Mouse (Mus musculus): Measurements from ENCODE around the gene Zfp831. TPM values are rescaled to one million over a fixed set of nuclear protein-coding genes. Genes with fewer than 3 reads are reported as not detected.

Gene Zfp831
- not detected in 2 replicates for polyA plus RNA-seq (2015; fragmentation: Nextera tagmentation; extraction: Ambion mirVana)

DNA sequence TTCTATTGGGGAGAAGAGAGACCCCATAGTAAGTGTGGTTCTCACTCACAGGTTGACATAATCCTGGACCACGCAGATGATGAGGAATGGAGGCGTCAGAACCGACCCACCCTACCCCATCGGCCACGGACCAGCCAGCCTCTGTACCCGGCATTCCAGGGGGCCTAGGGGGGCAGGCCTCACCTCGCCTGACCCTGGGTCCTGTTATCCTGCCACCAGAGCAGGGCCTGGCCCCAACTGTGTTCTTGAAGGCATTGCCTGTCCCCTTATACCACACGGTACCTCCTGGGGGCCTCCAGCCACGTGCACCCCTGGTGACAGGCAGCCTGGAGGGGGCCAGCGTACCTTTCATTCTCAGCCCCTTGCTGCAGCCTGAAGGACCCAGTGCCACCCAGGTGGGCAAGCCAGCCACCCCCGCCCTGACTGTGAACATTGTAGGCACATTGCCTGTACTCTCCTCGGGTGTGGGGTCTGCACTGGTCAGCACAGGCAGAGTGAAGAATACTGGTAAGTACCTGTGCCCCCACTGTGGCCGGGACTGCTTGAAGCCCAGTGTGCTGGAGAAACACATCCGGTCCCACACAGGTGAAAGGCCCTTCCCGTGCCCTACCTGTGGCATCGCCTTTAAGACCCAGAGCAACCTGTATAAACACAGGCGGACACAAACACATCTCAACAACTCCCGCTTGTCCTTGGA is at the start of gene Zfp831:
Zfp831 (plus strand) TSS at position 87 of the 697 bp plus-strand sequence.
- Histone ChIP-seq H3K27me3 (replicated peaks) (no peaks in the 10 kb centered on the region), H3K36me3 (replicated peaks) (no peaks in the 10 kb centered on the region), H3K4me3 (no peak within 1 kb of the TSS), H3K27ac (no peak within 1 kb of the TSS), H3K9me3 (no peaks in the 10 kb centered on the region), H3K9ac (no peak within 1 kb of the TSS), H3K4me1 (no peaks in the 10 kb centered on the region), H3K4me2 (no peak within 1 kb of the TSS)
- no peak for ATAC-seq (replicated peaks)
- WGBS: 85% methylated on average over 18 of the region's 18 CpGs

DNA sequence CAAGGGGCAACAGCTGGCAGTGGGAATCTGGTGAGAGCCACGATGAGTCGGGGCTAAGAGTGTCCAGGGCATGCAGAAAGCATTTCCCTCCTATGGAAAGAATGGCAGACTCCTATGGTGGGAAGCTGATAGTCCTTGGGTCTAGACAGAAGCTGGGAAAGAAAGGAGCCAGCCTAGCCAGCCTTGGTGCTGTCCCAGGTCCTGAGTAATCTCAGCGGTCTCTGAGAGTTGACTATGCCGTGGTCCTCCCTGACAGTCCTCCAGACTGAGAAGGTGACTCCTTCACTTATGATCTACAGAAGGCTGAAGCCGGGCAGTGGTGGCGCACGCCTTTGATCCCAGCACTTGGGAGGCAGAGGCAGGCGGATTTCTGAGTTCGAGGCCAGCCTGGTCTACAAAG is 48.4 kb upstream of the Zfp831 start:
- Histone ChIP-seq H3K9ac (no peak overlapping the region), H3K4me2 (no peak overlapping the region), H3K27ac (no peak overlapping the region), H3K4me1 (no peaks in the 10 kb centered on the region), H3K36me3 (replicated peaks) (no peaks in the 10 kb centered on the region), H3K27me3 (replicated peaks) (no peaks in the 10 kb centered on the region), H3K9me3 (no peaks in the 10 kb centered on the region), H3K4me3 (no peak overlapping the region)
- WGBS: 88% methylated on average over 9 of the region's 9 CpGs
- ATAC-seq (replicated peaks): no peak

DNA sequence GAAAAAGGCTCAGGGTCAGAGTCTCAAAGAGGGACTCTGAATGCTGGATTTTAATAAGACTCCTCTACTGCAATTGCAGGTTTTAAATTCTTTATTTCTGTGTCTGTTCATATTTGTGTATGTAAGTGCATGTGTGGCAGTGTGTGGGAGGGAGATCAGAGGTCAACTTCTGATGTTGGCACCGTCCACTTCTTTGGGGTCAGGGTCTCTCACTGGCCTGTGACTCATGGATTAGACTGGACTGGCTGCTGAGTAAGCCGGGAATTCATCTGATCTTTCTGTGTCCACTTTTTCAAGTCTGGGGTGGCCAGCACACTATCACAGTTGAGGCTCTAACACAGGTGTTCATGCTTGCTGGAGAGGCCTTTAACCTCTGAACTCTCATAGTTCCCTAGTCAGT is 47.7 kb upstream of the Zfp831 start:
- Histone ChIP-seq H3K9me3 (no peaks in the 10 kb centered on the region), H3K4me2 (no peak overlapping the region), H3K9ac (no peak overlapping the region), H3K27me3 (replicated peaks) (no peaks in the 10 kb centered on the region), H3K36me3 (replicated peaks) (no peaks in the 10 kb centered on the region), H3K27ac (no peak overlapping the region), H3K4me3 (no peak overlapping the region), H3K4me1 (no peaks in the 10 kb centered on the region)
- ATAC-seq (replicated peaks): no peak
- 83% methylated on average over 2 of the region's 2 CpGs for WGBS

- Histone ChIP-seq H3K36me3 (replicated peaks) (no peaks in the 10 kb centered on the region), H3K9me3 (no peaks in the 10 kb centered on the region), H3K4me1 (no peaks in the 10 kb centered on the region), H3K27me3 (replicated peaks) (no peaks in the 10 kb centered on the region), H3K9ac (no peak overlapping the region), H3K4me3 (no peak overlapping the region), H3K4me2 (no peak overlapping the region), H3K27ac (no peak overlapping the region)
- no peak; the same call in 1 of the 2 replicates for ATAC-seq (replicated peaks)
- 87% methylated on average over 15 of the region's 15 CpGs for WGBS
Observed at GRCm38 (mm10) chr2:174596457-174596856, 46.9 kb upstream of the Zfp831 start.

GRCm38 (mm10) chr2:174598451-174598850 is 44.9 kb upstream of the Zfp831 start:
- WGBS: 81% methylated on average over 12 of the region's 12 CpGs

GRCm38 (mm10) chr2:174599071-174599635 is 44.2 kb upstream of the Zfp831 start:
- H3K9ac ChIP-seq: no peak overlapping the region
- no peaks in the 10 kb centered on the region for H3K9me3 ChIP-seq
- H3K4me3 ChIP-seq: no peak overlapping the region
- no peak for ATAC-seq (replicated peaks)
- H3K27ac ChIP-seq: no peak overlapping the region
- H3K27me3 ChIP-seq (replicated peaks): no peaks in the 10 kb centered on the region
- H3K4me1 ChIP-seq: no peaks in the 10 kb centered on the region
- 85% methylated on average over 9 of the region's 9 CpGs for WGBS
- H3K4me2 ChIP-seq: no peak overlapping the region
- no peaks in the 10 kb centered on the region for H3K36me3 ChIP-seq (replicated peaks)

More at GRCm38 (mm10) chr2:174598451-174598850, 44.9 kb upstream of the Zfp831 start:
- Histone ChIP-seq H3K4me2 (no peak overlapping the region), H3K9me3 (no peaks in the 10 kb centered on the region), H3K27ac (no peak overlapping the region), H3K9ac (no peak overlapping the region), H3K4me1 (no peaks in the 10 kb centered on the region), H3K36me3 (replicated peaks) (no peaks in the 10 kb centered on the region), H3K4me3 (no peak overlapping the region), H3K27me3 (replicated peaks) (no peaks in the 10 kb centered on the region)
- ATAC-seq (replicated peaks): no peak

GRCm38 (mm10) chr2:174599853-174600271 is 43.5 kb upstream of the Zfp831 start:
- no peak overlapping the region for H3K9ac ChIP-seq
- H3K27ac ChIP-seq: no peak overlapping the region
- H3K4me2 ChIP-seq: no peak overlapping the region
- no peaks in the 10 kb centered on the region for H3K27me3 ChIP-seq (replicated peaks)
- H3K4me3 ChIP-seq: no peak overlapping the region
- no peaks in the 10 kb centered on the region for H3K36me3 ChIP-seq (replicated peaks)
- 87% methylated on average over 9 of the region's 9 CpGs for WGBS
- H3K4me1 ChIP-seq: no peaks in the 10 kb centered on the region
- H3K9me3 ChIP-seq: no peaks in the 10 kb centered on the region
- ATAC-seq (replicated peaks): no peak

- Histone ChIP-seq H3K27me3 (replicated peaks) (no peaks in the 10 kb centered on the region), H3K9me3 (no peaks in the 10 kb centered on the region), H3K4me1 (no peaks in the 10 kb centered on the region), H3K36me3 (replicated peaks) (no peaks in the 10 kb centered on the region), H3K9ac (no peak overlapping the region), H3K27ac (no peak overlapping the region), H3K4me2 (no peak overlapping the region), H3K4me3 (no peak overlapping the region)
- ATAC-seq (replicated peaks): no peak
- WGBS: 75% methylated on average over 9 of the region's 9 CpGs
Observed at GRCm38 (mm10) chr2:174601938-174602685, 41.2 kb upstream of the Zfp831 start.

DNA sequence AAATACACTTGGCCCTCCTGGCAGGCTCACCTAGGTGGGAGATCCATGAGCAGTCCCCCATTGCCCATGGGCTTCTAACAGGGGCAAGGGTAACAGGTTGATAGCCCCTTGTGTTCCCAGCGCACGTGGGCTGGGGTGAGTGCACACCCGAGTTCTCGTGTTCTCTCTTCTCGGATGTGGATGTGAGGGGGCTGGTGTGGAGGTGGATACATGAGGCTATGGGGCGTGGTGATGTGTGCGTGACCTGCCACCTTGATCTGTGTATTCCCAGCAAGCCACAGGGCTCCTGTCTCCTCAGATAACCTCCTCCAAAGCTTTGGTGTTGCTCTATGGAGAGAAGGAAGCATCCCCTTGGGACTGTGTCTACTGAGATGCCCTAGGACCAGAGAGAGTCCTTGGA is 40.0 kb upstream of the Zfp831 start:
- H3K27ac ChIP-seq: no peak overlapping the region
- WGBS: 92% methylated on average over 7 of the region's 7 CpGs
- no peak overlapping the region for H3K9ac ChIP-seq
- H3K27me3 ChIP-seq (replicated peaks): no peaks in the 10 kb centered on the region
- H3K4me3 ChIP-seq: no peak overlapping the region
- no peak for ATAC-seq (replicated peaks)
- no peaks in the 10 kb centered on the region for H3K36me3 ChIP-seq (replicated peaks)
- H3K4me1 ChIP-seq: no peaks in the 10 kb centered on the region
- H3K9me3 ChIP-seq: no peaks in the 10 kb centered on the region
- H3K4me2 ChIP-seq: no peak overlapping the region

DNA sequence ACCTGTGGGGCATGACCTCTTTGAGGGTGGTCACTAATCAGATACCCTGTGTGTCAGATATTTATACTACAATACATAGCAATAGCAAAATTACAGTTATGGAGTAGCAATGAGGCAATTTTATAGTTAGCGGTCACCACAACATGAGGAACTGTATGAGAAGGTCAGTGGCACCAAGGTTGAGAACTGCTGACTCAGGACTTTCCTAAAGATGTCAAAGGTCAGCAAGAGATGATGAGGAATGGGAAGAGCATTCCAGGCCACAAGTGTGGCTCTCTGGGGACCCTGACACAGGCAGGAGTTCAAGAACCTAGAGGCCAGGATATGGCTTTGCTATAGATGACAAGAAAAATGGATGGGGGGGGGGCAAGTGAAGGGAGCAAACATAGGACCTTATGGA is 38.3 kb upstream of the Zfp831 start:
- no peak overlapping the region for H3K4me2 ChIP-seq
- H3K27ac ChIP-seq: no peak overlapping the region
- no peaks in the 10 kb centered on the region for H3K4me1 ChIP-seq
- 97% methylated on average over 1 of the region's 1 CpGs for WGBS
- H3K4me3 ChIP-seq: no peak overlapping the region
- no peak overlapping the region for H3K9ac ChIP-seq
- no peaks in the 10 kb centered on the region for H3K9me3 ChIP-seq
- ATAC-seq (replicated peaks): no peak
- no peaks in the 10 kb centered on the region for H3K36me3 ChIP-seq (replicated peaks)
- no peaks in the 10 kb centered on the region for H3K27me3 ChIP-seq (replicated peaks)

DNA sequence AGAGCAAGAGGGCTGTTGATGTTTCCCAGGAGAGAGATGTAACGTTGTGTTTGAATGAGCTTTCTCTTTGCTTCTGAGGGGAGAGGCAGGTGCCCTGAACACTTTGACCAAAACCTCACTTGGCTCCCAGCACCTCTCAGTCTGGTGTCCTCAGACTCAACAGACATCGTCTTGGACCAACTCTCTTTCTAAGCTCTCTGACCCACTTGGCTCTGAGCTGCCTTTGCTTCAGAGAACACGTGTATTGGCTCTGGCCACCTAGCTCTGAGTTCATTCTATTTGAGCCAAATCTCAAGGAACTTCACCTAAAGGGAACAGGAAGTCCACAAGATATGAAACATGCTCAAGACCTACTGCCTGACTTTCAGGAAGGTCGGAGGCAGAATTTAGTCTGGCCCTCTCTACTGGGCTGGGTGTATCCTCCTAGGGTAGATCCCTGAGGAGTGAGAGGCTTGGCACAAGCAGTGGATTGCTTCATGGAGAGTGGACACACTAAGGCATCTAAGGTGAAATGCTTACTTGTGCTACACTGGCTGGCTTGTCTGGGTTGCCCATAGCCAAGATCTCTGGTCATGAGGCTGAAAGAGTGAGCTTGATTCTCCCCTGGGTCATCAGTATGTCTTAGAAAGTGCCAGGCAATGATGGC is 37.8 kb upstream of the Zfp831 start:
- no peak overlapping the region for H3K4me2 ChIP-seq
- no peak overlapping the region for H3K4me3 ChIP-seq
- H3K9me3 ChIP-seq: no peaks in the 10 kb centered on the region
- no peaks in the 10 kb centered on the region for H3K36me3 ChIP-seq (replicated peaks)
- H3K4me1 ChIP-seq: no peaks in the 10 kb centered on the region
- no peaks in the 10 kb centered on the region for H3K27me3 ChIP-seq (replicated peaks)
- no peak for ATAC-seq (replicated peaks)
- no peak overlapping the region for H3K27ac ChIP-seq
- no peak overlapping the region for H3K9ac ChIP-seq
- WGBS: 82% methylated on average over 4 of the region's 4 CpGs

GRCm38 (mm10) chr2:174606376-174606775 is 37.0 kb upstream of the Zfp831 start:
- no peaks in the 10 kb centered on the region for H3K4me1 ChIP-seq
- no peaks in the 10 kb centered on the region for H3K27me3 ChIP-seq (replicated peaks)
- H3K4me2 ChIP-seq: no peak overlapping the region
- no peaks in the 10 kb centered on the region for H3K9me3 ChIP-seq
- no peak for ATAC-seq (replicated peaks)
- H3K27ac ChIP-seq: no peak overlapping the region
- H3K9ac ChIP-seq: no peak overlapping the region
- H3K4me3 ChIP-seq: no peak overlapping the region
- H3K36me3 ChIP-seq (replicated peaks): no peaks in the 10 kb centered on the region
- WGBS: 66% methylated on average over 5 of the region's 5 CpGs
